Mouse (Mus musculus): ENCODE measurements at regions not wholly inside any gene's neighbourhood (a gene's known extent, or its start where the extent isn't known, plus 50 kb on each side); places are given as distances from the start of the nearest gene placed in this dataset.

DNA sequence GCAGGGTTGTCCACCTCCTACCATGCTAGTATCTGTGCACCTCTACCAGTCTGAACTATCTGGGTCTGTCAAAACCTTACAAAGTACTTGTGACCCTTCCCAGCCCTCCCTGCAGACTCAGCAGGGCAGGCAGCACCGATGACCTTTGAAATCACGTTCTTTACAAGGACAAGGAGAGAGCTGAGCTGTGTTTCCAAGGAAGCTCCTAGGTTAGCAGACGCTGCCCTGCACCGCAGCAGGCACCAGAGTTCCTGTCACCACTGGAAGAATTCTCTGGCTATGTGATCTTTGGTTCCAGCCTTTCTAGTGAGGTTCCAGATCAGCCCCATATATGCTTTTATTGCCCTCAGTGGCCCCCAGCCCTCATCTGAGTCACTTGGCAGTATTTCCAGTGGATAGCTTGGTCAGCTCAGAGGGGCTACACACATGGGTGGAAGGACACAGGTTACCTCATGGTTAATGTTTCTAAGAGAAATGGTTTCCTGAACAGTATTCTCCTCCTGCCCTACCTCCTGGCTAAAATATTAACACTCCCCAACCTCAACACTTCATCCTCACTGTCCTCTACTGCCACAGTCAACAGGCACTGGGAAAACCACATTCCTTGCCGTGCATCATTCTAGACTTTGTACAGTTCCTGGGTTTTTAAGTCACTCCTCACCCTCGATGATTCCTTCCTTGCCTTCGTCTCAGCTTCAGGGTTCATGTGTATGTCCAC, 251.2 kb upstream of the Gli3 start:
- Histone ChIP-seq H3K9ac (ENCODE audit: low read depth, low read length) (no peak overlapping the region), H3K36me3 (ENCODE audit: control insufficient read depth, insufficient read depth, low read length) (no peaks in the 10 kb centered on the region), H3K27me3 (ENCODE audit: control insufficient read depth, insufficient read depth, low read depth, low read length) (no peaks in the 10 kb centered on the region), H3K4me2 (ENCODE audit: low read length) (no peak overlapping the region), H3K27ac (ENCODE audit: low read length) (no peak overlapping the region), H3K4me3 (ENCODE audit: low read depth, low read length) (no peak overlapping the region), H3K4me1 (ENCODE audit: control insufficient read depth, insufficient read depth, low read length) (no peaks in the 10 kb centered on the region), H3K9me3 (replicated peaks; ENCODE audit: control insufficient read depth, low read length, poor library complexity, severe bottlenecking) (no peaks in the 10 kb centered on the region)
- WGBS: 90% methylated on average over 7 of the region's 7 CpGs
- no peak for ATAC-seq

DNA sequence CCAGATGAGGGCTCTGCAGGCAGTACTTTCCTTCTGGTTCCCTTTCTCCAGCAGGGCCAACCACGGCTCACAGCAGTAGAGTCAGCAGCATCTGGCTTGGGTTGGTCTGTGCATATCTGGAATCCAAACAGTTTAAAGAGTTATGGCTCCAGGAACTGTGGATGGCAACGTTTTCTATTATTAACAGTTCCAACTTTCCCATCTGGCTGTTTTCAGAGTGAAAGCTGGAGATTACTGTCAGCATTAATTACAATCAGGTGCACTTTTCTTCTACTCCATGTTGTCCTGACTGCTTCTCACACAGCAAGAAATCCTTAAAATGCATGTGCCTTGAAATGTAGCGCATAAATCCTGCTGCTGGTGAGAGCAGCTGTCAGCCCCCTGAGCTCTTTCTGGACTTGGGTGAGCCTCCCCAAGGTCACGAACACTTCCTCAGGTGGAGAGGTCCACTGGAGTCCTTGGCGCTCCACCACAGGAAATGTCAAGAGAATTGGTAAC, 250.6 kb upstream of the Gli3 start:
- no peak overlapping the region for H3K9ac ChIP-seq (ENCODE audit: low read depth, low read length)
- no peak for ATAC-seq
- no peaks in the 10 kb centered on the region for H3K9me3 ChIP-seq (replicated peaks; ENCODE audit: control insufficient read depth, low read length, poor library complexity, severe bottlenecking)
- no peak overlapping the region for H3K4me3 ChIP-seq (ENCODE audit: low read depth, low read length)
- H3K4me1 ChIP-seq (ENCODE audit: control insufficient read depth, insufficient read depth, low read length): no peaks in the 10 kb centered on the region
- H3K4me2 ChIP-seq (ENCODE audit: low read length): no peak overlapping the region
- no peaks in the 10 kb centered on the region for H3K36me3 ChIP-seq (ENCODE audit: control insufficient read depth, insufficient read depth, low read length)
- WGBS: 66% methylated on average over 5 of the region's 5 CpGs
- no peak overlapping the region for H3K27ac ChIP-seq (ENCODE audit: low read length)
- no peaks in the 10 kb centered on the region for H3K27me3 ChIP-seq (ENCODE audit: control insufficient read depth, insufficient read depth, low read depth, low read length)

DNA sequence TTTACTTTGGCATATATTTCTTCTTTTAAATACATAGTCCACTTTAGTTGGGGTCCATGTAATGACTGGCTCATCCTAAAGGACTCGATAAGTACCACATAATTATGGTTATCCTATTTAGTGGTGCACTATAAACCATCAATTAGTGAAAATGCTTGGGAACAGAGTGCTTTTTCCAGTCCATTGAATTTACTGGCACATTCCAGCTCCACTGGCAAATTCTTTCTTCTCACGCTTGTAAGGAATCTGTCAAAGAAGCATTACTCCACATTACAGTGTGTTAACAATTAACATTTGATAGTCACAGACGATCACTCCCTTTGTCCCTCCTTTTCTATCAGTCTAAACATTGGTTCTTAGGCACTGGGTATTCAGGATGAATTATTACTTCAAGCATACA, 241.7 kb upstream of the Gli3 start:
- no peak for ATAC-seq
- Histone ChIP-seq H3K27me3 (ENCODE audit: control insufficient read depth, insufficient read depth, low read depth, low read length) (no peaks in the 10 kb centered on the region), H3K27ac (ENCODE audit: low read length) (no peak overlapping the region), H3K4me1 (ENCODE audit: control insufficient read depth, insufficient read depth, low read length) (no peaks in the 10 kb centered on the region), H3K4me3 (ENCODE audit: low read depth, low read length) (no peak overlapping the region), H3K36me3 (ENCODE audit: control insufficient read depth, insufficient read depth, low read length) (no peaks in the 10 kb centered on the region), H3K9me3 (replicated peaks; ENCODE audit: control insufficient read depth, low read length, poor library complexity, severe bottlenecking) (no peaks in the 10 kb centered on the region), H3K4me2 (ENCODE audit: low read length) (no peak overlapping the region), H3K9ac (ENCODE audit: low read depth, low read length) (no peak overlapping the region)
- 51% methylated on average over 3 of the region's 3 CpGs for WGBS

- no peak for ATAC-seq
- no peak overlapping the region for H3K4me3 ChIP-seq (ENCODE audit: low read depth, low read length)
Observed at GRCm38 (mm10) chr13:15227641-15228040, 235.4 kb upstream of the Gli3 start.

More at GRCm38 (mm10) chr13:15227641-15228040, 235.4 kb upstream of the Gli3 start:
- no peak overlapping the region for H3K4me2 ChIP-seq (ENCODE audit: low read length)
- H3K36me3 ChIP-seq (ENCODE audit: control insufficient read depth, insufficient read depth, low read length): no peaks in the 10 kb centered on the region
- no peak overlapping the region for H3K9ac ChIP-seq (ENCODE audit: low read depth, low read length)
- H3K27me3 ChIP-seq (ENCODE audit: control insufficient read depth, insufficient read depth, low read depth, low read length): no peaks in the 10 kb centered on the region
- no peak overlapping the region for H3K27ac ChIP-seq (ENCODE audit: low read length)
- H3K9me3 ChIP-seq (replicated peaks; ENCODE audit: control insufficient read depth, low read length, poor library complexity, severe bottlenecking): no peaks in the 10 kb centered on the region
- no peaks in the 10 kb centered on the region for H3K4me1 ChIP-seq (ENCODE audit: control insufficient read depth, insufficient read depth, low read length)
- 82% methylated on average over 1 of the region's 1 CpGs for WGBS

All from midbrain, embryonic 16.5 days (tissue).